Mouse (Mus musculus): ENCODE data around the gene Tspan13. TPM values are rescaled to one million over a fixed set of nuclear protein-coding genes. Genes with fewer than 3 reads are reported as not detected.

The Tspan13 gene
- 116 to 146 TPM (median 118 TPM) in 3 replicates for total RNA-seq (2017)

GRCm38 (mm10) chr12:36042348-36042778 lies at the start of gene Tspan13:
Tspan13 (minus strand) TSS chr12:36042500.
- ATAC-seq (replicated peaks; ENCODE audit: insufficient number of reproducible peaks, low FRiP score, low TSS enrichment, poor library complexity, severe bottlenecking): peak; percentile 66

GRCm38 (mm10) chr12:36091964-36092363 lies 49.7 kb upstream of the Tspan13 start:
- ATAC-seq (replicated peaks; ENCODE audit: insufficient number of reproducible peaks, low FRiP score, low TSS enrichment, poor library complexity, severe bottlenecking): no peak

GRCm38 (mm10) chr12:36089221-36089620 lies 46.9 kb upstream of the Tspan13 start:
- no peak for ATAC-seq (replicated peaks; ENCODE audit: insufficient number of reproducible peaks, low FRiP score, low TSS enrichment, poor library complexity, severe bottlenecking)

DNA sequence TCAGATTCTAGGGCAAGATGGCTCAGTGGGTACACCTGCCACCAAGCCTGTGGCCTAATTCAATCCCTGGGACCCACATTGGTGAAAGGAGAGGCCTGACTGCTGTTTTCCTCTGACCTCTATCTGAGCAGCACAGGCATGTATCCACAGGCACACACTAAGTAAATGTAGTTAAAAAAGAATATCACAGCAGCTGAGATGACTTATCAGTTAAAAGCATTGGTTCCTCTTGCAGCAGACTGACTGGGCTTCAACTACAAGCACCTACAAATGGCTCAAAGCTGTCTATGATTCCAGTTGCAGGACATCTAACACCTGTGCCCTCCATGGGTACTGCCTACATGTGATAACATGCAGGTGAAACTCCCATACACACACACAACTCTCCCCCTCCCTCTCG lies 46.5 kb upstream of the Tspan13 start:
- no peak for ATAC-seq (replicated peaks; ENCODE audit: insufficient number of reproducible peaks, low FRiP score, low TSS enrichment, poor library complexity, severe bottlenecking)

DNA sequence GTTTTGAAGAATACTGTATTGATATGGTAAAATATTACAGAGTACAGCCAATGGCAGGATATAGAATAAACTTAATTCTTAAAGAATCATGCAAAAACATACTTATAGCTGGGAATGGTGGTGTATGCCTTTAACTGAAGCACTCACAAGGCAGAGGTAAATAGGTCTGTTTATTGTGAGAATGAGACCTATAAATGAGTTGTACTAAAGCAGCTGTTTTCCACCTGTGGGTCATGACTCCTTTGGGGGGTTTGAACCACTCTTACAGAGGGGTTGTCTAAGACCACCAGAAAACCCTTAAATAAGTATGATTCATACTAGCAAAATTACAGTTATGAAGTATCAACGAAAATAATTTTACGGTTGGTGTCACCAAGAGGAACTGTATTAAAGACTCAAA lies 43.1 kb upstream of the Tspan13 start:
- ATAC-seq (replicated peaks; ENCODE audit: insufficient number of reproducible peaks, low FRiP score, low TSS enrichment, poor library complexity, severe bottlenecking): no peak

GRCm38 (mm10) chr12:36078101-36078899 lies 36.0 kb upstream of the Tspan13 start:
- no peak for ATAC-seq (replicated peaks; ENCODE audit: insufficient number of reproducible peaks, low FRiP score, low TSS enrichment, poor library complexity, severe bottlenecking)

DNA sequence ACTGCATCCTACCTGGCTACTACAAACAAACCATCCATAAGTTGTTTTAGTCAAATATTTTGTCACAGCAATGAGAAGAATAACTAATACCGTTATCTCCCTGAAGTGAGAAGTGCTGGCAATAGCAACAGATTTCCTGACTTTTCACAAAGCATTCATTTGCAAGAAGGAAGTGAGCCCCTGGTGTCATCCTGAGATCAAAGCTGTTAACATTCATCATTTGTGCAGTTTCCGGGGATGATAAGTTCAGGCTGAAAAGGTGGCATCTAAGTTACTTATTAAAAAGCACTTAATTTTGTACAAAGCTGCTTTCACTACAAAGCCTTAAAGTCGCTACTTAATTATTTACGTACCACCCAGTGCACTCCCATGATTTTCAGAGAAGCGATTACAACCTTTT lies 30.6 kb upstream of the Tspan13 start:
- no peak for ATAC-seq (replicated peaks; ENCODE audit: insufficient number of reproducible peaks, low FRiP score, low TSS enrichment, poor library complexity, severe bottlenecking)

DNA sequence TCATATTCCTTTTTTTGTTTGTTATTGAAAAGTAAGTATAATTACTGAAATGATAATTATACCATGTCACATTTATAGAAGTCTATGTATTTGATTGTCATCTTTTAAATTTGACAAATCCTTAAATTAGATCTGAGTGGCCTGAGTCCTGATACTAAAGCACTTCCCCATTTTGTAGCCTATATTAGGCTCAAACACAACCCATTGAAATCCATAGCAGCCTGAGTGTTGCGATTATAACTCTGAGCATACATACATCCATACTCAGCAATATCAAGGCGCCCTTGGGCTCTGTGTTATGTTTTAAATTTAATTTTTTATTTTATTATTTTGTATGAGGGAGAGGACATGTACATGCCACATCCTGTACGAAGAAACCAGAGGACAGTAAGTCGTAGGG lies 27.9 kb upstream of the Tspan13 start:
- no peak for ATAC-seq (replicated peaks; ENCODE audit: insufficient number of reproducible peaks, low FRiP score, low TSS enrichment, poor library complexity, severe bottlenecking)

GRCm38 (mm10) chr12:36067538-36067937 lies 25.2 kb upstream of the Tspan13 start:
- no peak for ATAC-seq (replicated peaks; ENCODE audit: insufficient number of reproducible peaks, low FRiP score, low TSS enrichment, poor library complexity, severe bottlenecking)

- no peak for ATAC-seq (replicated peaks; ENCODE audit: insufficient number of reproducible peaks, low FRiP score, low TSS enrichment, poor library complexity, severe bottlenecking)
These were observed 23.6 kb upstream of the Tspan13 start for GRCm38 (mm10) chr12:36065911-36066310.

- ATAC-seq (replicated peaks; ENCODE audit: insufficient number of reproducible peaks, low FRiP score, low TSS enrichment, poor library complexity, severe bottlenecking): no peak
These were observed 15.4 kb upstream of the Tspan13 start for GRCm38 (mm10) chr12:36057699-36058098.

DNA sequence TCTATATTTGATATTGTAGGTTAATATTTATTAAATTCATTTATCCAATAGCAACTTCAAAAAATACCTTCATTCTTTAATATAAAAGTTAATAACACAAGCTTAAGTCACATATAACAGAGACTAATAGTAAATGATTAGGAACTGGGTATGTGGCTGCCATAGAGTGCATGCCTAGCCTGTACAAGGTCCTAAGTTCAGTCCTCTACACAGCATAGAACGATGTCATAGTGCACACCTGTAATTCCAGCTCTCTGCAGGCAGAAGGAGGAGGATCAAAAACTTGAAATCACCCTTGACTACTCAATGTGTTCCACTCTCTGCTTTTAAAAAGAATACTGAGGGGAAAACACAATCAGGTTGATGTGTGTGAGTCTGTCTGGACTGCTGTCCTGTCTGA lies 8.0 kb upstream of the Tspan13 start:
- no peak for ATAC-seq (replicated peaks; ENCODE audit: insufficient number of reproducible peaks, low FRiP score, low TSS enrichment, poor library complexity, severe bottlenecking)

DNA sequence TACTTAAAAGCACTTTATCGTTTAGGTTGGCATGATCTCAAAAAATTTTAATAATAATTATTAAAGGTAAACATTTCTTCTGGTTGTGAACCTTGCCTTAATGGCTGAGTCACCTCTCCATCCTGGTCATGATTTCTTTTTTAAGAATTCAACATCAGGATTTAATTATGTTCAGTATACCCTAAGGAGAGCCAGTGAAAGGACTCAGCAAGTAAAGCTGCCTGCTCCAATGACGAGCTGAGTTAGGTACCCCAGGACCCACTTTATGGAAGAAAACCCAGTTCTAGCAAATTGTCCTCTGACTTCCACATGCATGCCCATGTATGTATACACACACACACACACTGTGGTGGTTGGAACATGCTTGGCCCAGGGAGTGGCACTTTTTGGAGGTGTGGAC lies 5.3 kb upstream of the Tspan13 start:
- no peak for ATAC-seq (replicated peaks; ENCODE audit: insufficient number of reproducible peaks, low FRiP score, low TSS enrichment, poor library complexity, severe bottlenecking)

DNA sequence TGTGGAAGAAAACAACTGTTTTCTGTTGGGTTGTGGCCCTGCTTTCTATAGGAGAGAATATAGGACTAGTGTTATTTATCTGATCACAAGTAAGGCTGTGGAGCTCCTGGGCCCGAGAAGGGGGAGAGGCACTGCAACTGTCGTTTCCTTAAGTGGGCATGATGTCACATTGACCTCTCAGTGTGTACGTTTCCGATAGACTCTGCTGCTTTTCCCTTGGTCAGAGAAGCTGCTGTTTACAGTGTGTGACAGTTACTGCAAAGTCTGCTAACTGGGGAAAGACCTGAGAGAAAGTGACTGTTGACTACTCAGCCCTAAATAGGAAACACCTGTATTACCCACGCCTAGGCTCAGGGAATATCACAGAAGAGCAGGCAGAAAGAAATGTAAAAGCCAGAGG lies 3.9 kb upstream of the Tspan13 start:
- no peak for ATAC-seq (replicated peaks; ENCODE audit: insufficient number of reproducible peaks, low FRiP score, low TSS enrichment, poor library complexity, severe bottlenecking)

- no peak for ATAC-seq (replicated peaks; ENCODE audit: insufficient number of reproducible peaks, low FRiP score, low TSS enrichment, poor library complexity, severe bottlenecking)
These were observed 2.4 kb upstream of the Tspan13 start for GRCm38 (mm10) chr12:36044691-36045090.

DNA sequence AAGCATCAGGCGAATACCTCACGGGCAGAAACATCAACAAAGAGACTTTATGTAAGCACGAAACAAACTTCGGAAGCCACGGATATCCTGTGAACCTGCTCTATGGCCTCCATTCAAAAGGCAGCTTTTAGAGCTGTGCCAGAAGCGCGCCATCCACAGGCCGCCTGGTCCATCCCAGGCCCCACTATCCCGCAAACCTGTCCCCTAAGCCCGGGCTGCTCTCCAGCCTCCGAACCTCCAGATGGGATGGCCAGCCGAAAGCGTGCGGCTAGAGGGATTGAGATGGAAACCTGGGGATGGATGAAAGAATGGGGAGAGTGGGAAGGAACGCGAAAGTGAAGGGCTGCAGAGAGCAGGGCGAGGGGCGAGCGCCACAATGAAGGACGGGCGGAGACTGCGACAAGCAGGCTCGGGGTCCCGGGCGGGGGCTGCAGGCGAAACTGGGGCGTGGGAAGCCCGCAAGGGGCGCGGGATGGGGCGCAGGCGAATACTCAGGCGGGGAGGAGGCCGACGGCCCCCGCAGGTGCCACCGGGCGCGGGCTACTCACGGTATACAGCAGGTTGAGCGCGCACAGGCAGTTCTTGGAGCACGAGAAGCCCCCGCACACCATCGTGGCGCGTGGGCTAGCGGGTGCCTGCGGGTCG lies 475 bp downstream of the Tspan13 start:
- ATAC-seq (replicated peaks; ENCODE audit: insufficient number of reproducible peaks, low FRiP score, low TSS enrichment, poor library complexity, severe bottlenecking): 0 out of 2 replicates have a peak, but pooled peaks have one; percentile 5

GRCm38 (mm10) chr12:36041281-36041589 lies 1.1 kb downstream of the Tspan13 start:
- no peak for ATAC-seq (replicated peaks; ENCODE audit: insufficient number of reproducible peaks, low FRiP score, low TSS enrichment, poor library complexity, severe bottlenecking)

- ATAC-seq (replicated peaks; ENCODE audit: insufficient number of reproducible peaks, low FRiP score, low TSS enrichment, poor library complexity, severe bottlenecking): no peak
These were observed 1.6 kb downstream of the Tspan13 start for GRCm38 (mm10) chr12:36040571-36041280.

GRCm38 (mm10) chr12:36039541-36040084 lies 2.7 kb downstream of the Tspan13 start:
- peak; percentile 75 for ATAC-seq (replicated peaks; ENCODE audit: insufficient number of reproducible peaks, low FRiP score, low TSS enrichment, poor library complexity, severe bottlenecking)

Data from monocyte, adult 5-6 weeks (primary cell).